Mouse (Mus musculus) G1E (cell line): Measurements from ENCODE around the gene Rbm4.
"Not testable (repeated sequence)": the region's sequence is repeated elsewhere in the genome, so short reads cannot be mapped to it uniquely, and the experiment has no call there.

Source experiments
- CTCF ChIP-seq: IDR thresholded peaks from 2 replicates; pipeline ENCODE4 v1.5.1; 2012; ENCODE audit warnings: low read depth, low read length, inconsistent platforms, mixed read lengths
- GATA1 ChIP-seq: IDR thresholded peaks from 2 replicates; pipeline ENCODE4 v1.6.1; 2012; ENCODE audit warnings: borderline replicate concordance, low read length, inconsistent platforms, mixed read lengths
- POLR2AphosphoS5 ChIP-seq: IDR thresholded peaks from 2 replicates; pipeline ENCODE4 v1.6.1; 2012; ENCODE audit warnings: low read depth, low read length, inconsistent platforms; ENCODE audit not compliant: insufficient replicate concordance

DNA sequence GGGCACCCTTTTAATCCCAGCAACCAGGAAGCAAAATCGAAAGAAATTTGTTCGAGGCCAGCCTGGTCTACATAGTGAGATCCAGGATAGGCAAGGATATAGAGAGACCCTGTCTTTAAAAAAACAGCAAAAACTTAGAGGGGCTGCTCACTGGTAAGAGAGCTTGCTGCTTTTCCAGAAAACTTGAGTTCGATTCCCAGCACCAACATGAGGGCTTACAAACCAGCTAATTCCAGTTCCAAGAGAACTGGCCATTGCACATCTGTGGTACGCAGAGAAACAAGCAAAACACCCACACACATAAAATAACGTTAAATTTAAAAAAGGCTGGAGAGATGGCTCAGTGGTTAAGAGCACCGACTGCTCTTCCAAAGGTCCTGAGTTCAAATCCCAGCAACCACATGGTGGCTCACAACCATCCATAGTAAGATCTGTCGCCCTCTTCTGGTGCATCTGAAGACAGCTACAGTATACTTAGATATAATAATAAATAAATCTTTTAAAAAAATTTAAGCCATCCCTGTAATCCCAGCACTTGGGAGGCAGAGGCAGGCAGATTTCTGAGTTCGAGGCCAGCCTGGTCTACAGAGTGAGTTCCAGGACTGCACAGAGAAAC is 18.7 kb upstream of the Rbm4 start:
- not testable (repeated sequence) for TF ChIP-seq CTCF, POLR2AphosphoS5, GATA1
